Mouse (Mus musculus): ENCODE results near the gene Fgr.

DNA sequence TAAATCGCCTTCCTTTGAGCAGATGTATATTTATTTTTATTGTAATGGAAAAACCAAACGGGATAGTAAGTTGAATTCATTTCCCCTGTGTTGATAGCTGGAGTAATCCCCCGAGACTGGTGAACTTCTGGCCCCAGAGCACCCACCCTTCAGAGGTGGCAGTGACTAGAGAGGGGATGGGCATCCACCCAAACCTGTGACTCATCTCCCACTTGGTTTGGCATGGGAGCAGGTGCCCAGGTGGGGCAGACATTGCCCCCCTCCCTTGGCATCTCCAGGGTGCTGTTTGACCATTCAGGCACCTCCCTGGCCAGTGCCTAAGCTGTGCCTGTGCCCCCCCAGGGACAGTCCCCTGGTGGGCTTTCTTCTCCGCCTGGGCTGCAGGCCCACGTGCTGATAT, 40.2 kb downstream of the Fgr start:
- TF ChIP-seq CTCF (IDR thresholded peaks at IDR 0.05; ENCODE audit: low read depth, low read length) (no peak), POLR2AphosphoS5 (IDR thresholded peaks at IDR 0.05; ENCODE audit: insufficient replicate concordance, low read depth, low read length) (no peak), TAL1 (conservative IDR thresholded peaks at IDR 0.05; ENCODE audit: low read depth, low read length) (no peak), GATA1 (IDR thresholded peaks at IDR 0.05; ENCODE audit: borderline replicate concordance, low read length) (no peak)

Measured in G1E (cell line).